Mouse (Mus musculus) embryonic fibroblast, embryonic 13.5 days (primary cell): ENCODE data around the gene Ctnnb1. TPM values are rescaled to one million over a fixed set of nuclear protein-coding genes. Genes with fewer than 3 reads are reported as not detected.
A peak's percentile ranks its signal among the peaks of the same experiment; 100 is the strongest.

Source experiments
- H3K27ac ChIP-seq: 2 replicates; pipeline ENCODE4 v1.5.1; 2012; ENCODE audit warnings: low read length, control low read depth, inconsistent platforms; ENCODE audit not compliant: insufficient read depth
- H3K4me1 ChIP-seq: 2 replicates; pipeline ENCODE4 v1.6.1; 2011; ENCODE audit warnings: low read length; ENCODE audit not compliant: control insufficient read depth, insufficient read depth
- H3K4me3 ChIP-seq: 2 replicates; pipeline ENCODE4 v1.5.1; 2011; ENCODE audit warnings: mild to moderate bottlenecking, control low read depth, low read length; ENCODE audit not compliant: insufficient read depth
- CTCF ChIP-seq: IDR thresholded peaks from 2 replicates; pipeline ENCODE4 v1.5.1; 2011; ENCODE audit warnings: mild to moderate bottlenecking, control low read depth, low read length, moderate library complexity, borderline replicate concordance; ENCODE audit not compliant: insufficient read depth
- POLR2A ChIP-seq: IDR thresholded peaks from 2 replicates; pipeline ENCODE4 v1.6.1; 2011; ENCODE audit warnings: low read depth, mild to moderate bottlenecking, control low read depth, low read length, moderate library complexity
- polyA plus RNA-seq: library from polyadenylated mRNA; stranded (reverse); fragments of >200 nt; gene quantifications from 2 replicates; pipeline ENCODE4 v1.2.4, GENCODE M21; 2011; ENCODE audit warnings: low read depth; ENCODE audit not compliant: missing spikeins, insufficient read length

Ctnnb1 gene
- polyA plus RNA-seq, 1 experiment: 1,281 TPM

DNA sequence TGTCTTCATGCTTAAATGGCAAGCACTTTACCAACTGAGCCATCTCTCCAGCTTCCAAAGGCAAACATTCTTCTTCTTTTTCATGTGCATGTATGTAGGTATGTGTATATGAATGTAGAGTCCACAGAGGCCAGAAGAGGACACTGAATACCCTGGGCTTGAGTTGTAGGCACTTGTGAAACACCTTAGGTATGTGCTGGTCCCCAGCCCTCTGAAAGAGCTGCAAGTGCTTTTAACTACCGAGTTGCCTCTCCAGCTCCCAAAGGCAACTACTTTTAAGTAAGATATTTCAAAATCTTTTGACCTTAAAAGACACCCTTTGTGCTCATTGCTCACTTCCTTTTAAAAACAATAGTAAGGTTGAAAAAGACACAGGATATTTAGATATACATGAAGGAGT lies 2.9 kb upstream of the Ctnnb1 start:
- H3K4me3 ChIP-seq: no peak overlapping the region
- no peak overlapping the region for H3K27ac ChIP-seq
- H3K4me1 ChIP-seq: no peaks in the 10 kb centered on the region
- TF ChIP-seq POLR2A (no peak), CTCF (no peak)

DNA sequence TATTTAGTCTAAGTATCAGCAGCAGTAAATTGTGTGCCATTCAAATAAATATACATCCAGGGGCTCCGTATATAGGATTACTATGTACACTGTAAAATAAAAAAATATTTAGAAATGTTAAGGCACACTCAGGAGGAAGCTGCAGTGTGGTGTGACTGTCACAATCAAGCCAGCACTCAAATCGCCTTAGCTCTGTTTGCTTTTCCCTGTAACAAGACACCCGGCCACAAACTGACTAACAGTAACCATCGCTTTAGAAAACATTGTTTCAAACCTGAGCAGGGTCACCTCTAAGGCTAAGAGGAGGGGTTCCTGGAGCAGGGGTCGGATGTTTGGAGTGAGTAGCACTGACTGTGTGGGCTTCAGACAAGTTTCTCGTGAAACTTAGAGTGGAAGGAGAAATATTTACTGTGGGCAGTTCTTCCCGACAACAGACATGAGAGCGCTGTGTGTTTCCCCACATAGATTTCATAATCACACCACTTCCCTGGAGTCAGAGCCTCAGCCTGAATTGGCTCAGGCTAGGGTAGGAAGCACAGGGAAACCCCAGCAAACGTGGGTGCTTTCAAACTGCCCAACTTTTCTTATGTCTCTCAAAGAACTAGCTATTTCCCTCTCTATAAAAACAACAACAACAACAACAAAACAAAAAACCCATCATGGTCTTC lies 1.9 kb upstream of the Ctnnb1 start:
- H3K27ac ChIP-seq: no peak overlapping the region
- H3K4me1 ChIP-seq: no peaks in the 10 kb centered on the region
- TF ChIP-seq POLR2A: no peak
- no peak for TF ChIP-seq CTCF
- no peak overlapping the region for H3K4me3 ChIP-seq

DNA sequence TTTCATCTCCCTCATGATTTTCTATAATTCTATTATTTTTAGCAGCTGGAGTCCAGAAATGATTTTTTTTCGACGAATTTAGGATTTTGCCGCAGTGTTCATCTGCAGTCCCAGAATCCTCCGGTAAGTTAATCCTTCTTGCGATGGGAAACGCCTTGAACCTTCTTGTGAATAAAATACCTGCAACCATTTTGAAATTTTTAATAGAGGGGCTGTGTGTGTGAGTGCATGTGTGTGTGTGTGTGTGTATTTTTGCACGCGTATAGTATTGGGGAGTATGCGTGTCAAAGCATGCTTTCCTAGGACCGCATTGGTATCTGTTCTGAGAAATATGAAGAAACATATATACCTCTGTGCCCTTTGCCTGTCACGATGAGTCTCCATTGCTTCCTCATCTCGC lies 1.0 kb downstream of the Ctnnb1 start:
- no peaks in the 10 kb centered on the region for H3K4me1 ChIP-seq
- H3K27ac ChIP-seq: no peak overlapping the region
- H3K4me3 ChIP-seq: no peak overlapping the region
- TF ChIP-seq CTCF: no peak
- TF ChIP-seq POLR2A: no peak

DNA sequence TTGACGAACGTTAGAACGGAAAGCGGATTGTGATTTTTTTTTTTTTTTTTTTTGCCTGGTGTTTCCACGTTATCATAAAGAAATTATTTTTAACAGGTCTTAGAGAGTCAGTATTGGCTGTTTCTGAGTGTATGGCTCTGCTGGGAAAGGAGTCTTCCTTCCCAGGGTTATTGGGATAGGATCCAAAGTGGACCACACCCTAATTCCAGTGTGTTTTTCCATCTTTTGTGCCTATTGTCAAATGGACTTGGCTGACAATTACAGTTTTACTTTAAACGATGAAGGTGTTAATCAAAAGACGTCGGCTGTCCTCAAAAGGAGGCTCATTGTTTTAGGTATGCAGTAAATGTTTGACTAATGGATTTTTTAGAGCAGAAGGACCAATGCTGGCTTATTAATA lies 1.8 kb downstream of the Ctnnb1 start:
- no peaks in the 10 kb centered on the region; the same call in 1 of the 2 replicates for H3K4me1 ChIP-seq
- no peak overlapping the region for H3K27ac ChIP-seq
- no peak overlapping the region for H3K4me3 ChIP-seq
- TF ChIP-seq CTCF (no peak), POLR2A (no peak)

DNA sequence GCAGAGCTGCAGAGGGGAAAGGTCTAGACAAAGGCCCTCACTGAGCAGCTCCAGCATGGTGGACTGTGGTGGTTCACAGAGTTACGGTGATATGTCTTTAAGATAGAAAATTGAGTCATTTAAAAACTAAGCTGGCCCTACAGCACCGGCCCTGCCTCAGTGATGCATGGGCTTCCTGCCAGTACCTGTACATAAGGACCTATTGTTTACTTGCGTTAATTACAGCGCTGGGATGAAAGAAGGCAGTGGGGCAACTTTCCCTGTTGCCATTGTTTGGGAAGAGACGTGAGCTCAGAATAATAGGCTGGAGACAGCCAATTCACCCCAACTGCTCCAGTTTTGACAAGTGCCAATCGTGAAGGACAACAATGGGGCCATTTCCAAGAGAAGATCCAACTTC lies 3.4 kb downstream of the Ctnnb1 start:
- H3K4me3 ChIP-seq: no peak overlapping the region
- peaks cover 5% of the 10 kb centered on the region; the same call in 1 of the 2 replicates for H3K4me1 ChIP-seq
- TF ChIP-seq CTCF (no peak), POLR2A (no peak)
- H3K27ac ChIP-seq: no peak overlapping the region

DNA sequence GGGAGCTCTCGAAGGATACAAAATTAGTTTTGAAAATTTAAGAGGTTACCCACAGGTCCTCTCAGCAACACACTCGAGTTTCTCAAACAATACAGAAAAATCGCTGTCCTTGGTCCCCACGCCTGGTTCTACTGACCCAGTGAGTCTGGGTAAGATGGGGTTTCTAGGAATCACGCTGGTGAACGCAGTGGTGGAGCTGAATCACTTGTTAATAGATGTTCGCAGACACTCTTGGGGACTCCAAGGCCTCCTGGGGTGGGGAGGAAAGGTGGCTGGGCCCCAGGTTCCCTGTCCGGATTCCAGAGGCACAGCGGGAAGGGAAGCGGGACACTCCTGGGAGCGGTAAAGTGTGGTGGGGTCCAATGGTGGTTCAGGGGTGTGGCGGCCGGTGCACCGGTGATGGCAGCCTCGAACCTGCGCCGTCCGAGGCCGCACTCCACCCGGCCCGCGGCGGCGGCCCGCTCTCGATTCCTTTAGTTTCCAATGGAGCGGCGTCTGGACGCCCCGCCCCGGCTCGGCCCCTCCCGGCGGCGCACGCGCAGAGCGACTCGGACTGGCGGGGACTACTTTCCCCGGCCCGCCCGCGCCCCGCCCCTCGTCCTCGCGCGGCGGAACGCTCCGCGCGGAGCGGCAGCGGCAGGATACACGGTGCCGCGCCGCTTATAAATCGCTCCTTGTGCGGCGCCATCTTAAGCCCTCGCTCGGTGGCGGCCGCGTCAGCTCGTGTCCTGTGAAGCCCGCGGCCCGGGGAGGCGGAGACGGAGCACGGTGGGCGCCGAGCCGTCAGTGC lies 4.0 kb downstream of the Ctnnb1 start:
- TF ChIP-seq POLR2A (peak; percentile 98), CTCF (no peak)
- H3K4me1 ChIP-seq: peaks cover 7% of the 10 kb centered on the region; the same call in 1 of the 2 replicates
- peak overlapping the region; percentile 7; the same call in 1 of the 2 replicates for H3K4me3 ChIP-seq
- H3K27ac ChIP-seq: peak overlapping the region; percentile 71

DNA sequence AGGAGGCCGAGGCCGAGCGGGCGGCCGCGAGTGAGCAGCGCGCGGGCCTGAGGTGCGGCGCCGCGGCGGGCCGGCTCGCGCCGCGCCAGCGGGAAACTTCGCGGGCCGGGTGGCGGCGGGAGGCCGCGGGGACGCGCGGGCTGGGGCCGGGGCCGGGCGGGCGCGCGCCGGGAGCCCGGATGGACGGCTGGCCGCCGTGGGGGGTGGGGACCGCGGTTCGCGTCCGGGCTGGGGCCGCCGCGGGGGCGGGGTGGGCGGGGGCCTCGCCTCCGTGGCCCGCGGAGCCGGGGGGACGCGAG lies 4.5 kb downstream of the Ctnnb1 start:
- H3K4me3 ChIP-seq: peak overlapping the region; percentile 100
- no peak for TF ChIP-seq CTCF
- TF ChIP-seq POLR2A: no peak
- peak overlapping the region; percentile 71 for H3K27ac ChIP-seq
- H3K4me1 ChIP-seq: peaks cover 10% of the 10 kb centered on the region; the same call in 1 of the 2 replicates

DNA sequence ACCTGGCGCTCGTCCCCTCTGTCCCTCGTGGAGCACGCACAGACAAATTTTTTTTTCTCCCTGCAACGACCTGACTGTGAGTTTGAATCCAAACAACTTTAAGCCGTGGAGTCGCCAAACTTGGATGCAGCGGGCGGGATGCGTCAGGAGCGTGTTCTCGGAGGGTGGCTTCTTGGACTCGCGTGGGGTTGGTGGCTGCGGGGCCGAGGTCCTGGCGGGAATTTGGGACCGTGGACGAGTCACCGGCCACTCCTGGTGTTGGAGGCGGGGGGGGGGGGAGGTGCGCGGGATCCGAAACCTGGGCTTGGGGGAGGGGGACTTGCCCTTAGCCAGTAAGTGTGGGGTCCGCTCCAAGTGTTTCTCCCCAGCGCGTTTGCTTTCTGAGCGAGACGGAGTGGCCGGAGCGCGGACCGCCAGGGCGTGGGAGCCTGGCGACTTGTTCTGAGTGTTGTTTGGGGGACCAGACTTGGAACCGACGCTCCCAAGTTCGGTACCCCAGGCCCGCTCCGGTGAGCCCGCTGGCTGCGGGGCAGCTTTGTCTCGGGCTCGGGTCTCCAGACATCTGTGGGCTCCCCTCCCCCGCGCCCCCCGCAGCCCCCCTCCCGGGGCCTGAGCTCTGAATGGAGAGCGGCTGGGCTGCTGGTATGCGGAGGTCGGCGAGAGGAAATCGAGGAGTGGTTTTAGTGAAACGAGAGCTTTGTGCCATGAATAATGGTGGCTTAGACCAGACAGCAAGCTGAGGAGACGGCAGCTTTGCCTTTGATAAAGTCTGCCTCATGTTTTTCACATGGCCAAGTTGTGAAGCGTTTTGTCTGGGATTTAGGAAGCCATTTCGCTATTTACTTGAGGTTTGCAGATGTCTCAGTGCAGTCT lies 5.1 kb downstream of the Ctnnb1 start:
- Histone ChIP-seq H3K4me3 (peak overlapping the region; percentile 100), H3K4me1 (peaks cover 10% of the 10 kb centered on the region; the same call in 1 of the 2 replicates), H3K27ac (peak overlapping the region; percentile 68)
- TF ChIP-seq POLR2A (no peak), CTCF (no peak)

DNA sequence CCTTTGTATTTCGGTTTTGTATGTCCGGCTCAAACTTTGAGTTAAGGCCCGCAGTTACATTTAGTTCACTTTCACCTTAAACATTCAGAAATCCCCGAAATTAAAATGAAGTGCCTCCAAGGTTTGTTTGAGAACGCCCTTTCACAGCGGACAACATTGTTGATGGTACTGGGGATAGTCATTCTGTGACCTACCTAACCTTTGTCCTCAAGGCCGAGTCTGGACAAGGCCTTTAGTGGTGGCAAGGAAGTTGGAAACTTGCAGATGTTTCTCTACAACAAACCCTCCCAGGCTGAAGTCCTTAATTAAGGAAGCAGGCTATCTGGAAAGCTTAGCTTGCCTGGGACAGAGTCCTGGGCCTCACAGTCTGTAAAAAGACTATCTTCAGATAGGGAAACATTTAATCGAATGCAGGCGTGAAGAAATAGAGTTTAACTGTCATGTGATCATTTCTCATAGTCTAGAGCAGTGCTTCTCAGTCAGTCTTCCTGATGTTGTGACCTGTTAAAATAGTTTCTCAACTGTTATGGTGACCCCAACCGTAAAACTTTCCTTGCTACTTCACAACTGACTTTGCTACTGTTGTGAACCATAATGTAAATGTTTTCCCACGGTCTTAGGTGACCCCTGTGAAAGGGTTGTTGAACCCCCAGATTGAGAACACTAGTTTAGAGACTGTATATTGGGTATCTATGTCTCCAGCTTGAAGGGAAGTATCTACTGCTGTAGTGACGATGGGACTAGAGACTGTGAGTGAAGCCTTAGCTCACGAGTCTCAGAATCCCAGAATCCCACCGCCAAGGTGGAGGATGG lies 6.0 kb downstream of the Ctnnb1 start:
- Histone ChIP-seq H3K27ac (peak overlapping the region; percentile 59), H3K4me1 (peaks cover 10% of the 10 kb centered on the region), H3K4me3 (peak overlapping the region; percentile 100)
- no peak for TF ChIP-seq POLR2A
- no peak for TF ChIP-seq CTCF
